Mouse (Mus musculus): ENCODE data around the gene Tmem265. TPM values are rescaled to one million over a fixed set of nuclear protein-coding genes. Genes with fewer than 3 reads are reported as not detected.

Tmem265 gene
- total and polyA plus RNA-seq, 3 experiments, result not detected

DNA sequence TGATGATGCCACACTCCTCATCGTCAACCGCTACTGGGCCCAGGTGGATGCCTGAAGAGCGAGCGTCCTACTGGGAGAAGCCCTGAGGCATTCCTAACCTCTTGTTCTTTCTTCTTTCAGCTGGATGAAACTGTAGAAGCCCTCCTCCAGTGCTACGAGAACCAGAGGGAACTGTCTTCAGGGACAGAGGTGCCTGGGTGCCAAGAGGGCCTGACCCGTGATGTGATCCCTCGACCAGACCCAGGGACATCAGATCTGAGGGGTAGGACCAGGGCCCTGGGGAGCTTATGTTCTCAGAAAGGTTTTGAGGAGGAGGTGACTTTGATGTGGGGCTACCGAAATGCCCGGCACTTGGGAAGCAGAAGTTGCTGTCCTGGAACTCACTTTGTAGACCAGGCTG is 28.4 kb downstream of the Tmem265 start:
- no peak for TF ChIP-seq RCOR1 (IDR thresholded peaks at IDR 0.05; ENCODE audit: low read depth, low read length)
- TF ChIP-seq ZMIZ1 (IDR thresholded peaks at IDR 0.05; ENCODE audit: low read depth, low read length), result no peak
- no peak for TF ChIP-seq E2F4 (IDR thresholded peaks at IDR 0.05; ENCODE audit: borderline replicate concordance, low read depth, low read length)
- TF ChIP-seq ZC3H11A (IDR thresholded peaks at IDR 0.05; ENCODE audit: low read depth, low read length), result no peak
- TF ChIP-seq EP300 (IDR thresholded peaks at IDR 0.05; ENCODE audit: low read depth in 1 of 2, low read length in 2 of 2), result no peak
- no peak for TF ChIP-seq CTCF (IDR thresholded peaks at IDR 0.05 in 2 of 3, conservative IDR thresholded peaks at IDR 0.05 in 1 of 3; ENCODE audit: control insufficient read depth in 1 of 3, insufficient read depth in 1 of 3, low read depth in 2 of 3, low read length in 3 of 3, poor library complexity in 1 of 3, severe bottlenecking in 1 of 3)
- no peak for TF ChIP-seq TAL1 (IDR thresholded peaks at IDR 0.05; ENCODE audit: low read length)
- TF ChIP-seq SIN3A (IDR thresholded peaks at IDR 0.05; ENCODE audit: low read length), result no peak
- TF ChIP-seq TCF12 (IDR thresholded peaks at IDR 0.05; ENCODE audit: low read depth, low read length), result no peak
- TF ChIP-seq GABPA (IDR thresholded peaks at IDR 0.05; ENCODE audit: low read depth, low read length), result no peak
- TF ChIP-seq ELF1 (IDR thresholded peaks at IDR 0.05; ENCODE audit: low read depth, low read length), result no peak
- no peak for TF ChIP-seq ZKSCAN1 (IDR thresholded peaks at IDR 0.05; ENCODE audit: low read depth, low read length)
- no peak for TF ChIP-seq MEF2A (IDR thresholded peaks at IDR 0.05; ENCODE audit: extremely low read depth, insufficient replicate concordance, low read depth, low read length, poor library complexity, severe bottlenecking)
- TF ChIP-seq CHD2 (IDR thresholded peaks at IDR 0.05; ENCODE audit: low read length), result no peak
- TF ChIP-seq NELFE (IDR thresholded peaks at IDR 0.05; ENCODE audit: low read depth, low read length), result no peak
- TF ChIP-seq USF2 (IDR thresholded peaks at IDR 0.05; ENCODE audit: borderline replicate concordance in 1 of 2, insufficient read depth in 1 of 2, low read depth in 1 of 2, low read length in 2 of 2), result no peak
- no peak for TF ChIP-seq POLR2A (IDR thresholded peaks at IDR 0.05; ENCODE audit: control insufficient read depth in 1 of 2, insufficient read depth in 1 of 2, low read depth in 1 of 2, low read length in 2 of 2, poor library complexity in 1 of 2)
- no peak for TF ChIP-seq POLR2AphosphoS5 (IDR thresholded peaks at IDR 0.05; ENCODE audit: borderline replicate concordance, low read depth, low read length)
- no peak for TF ChIP-seq ETS1 (IDR thresholded peaks at IDR 0.05; ENCODE audit: low read depth, low read length)
- TF ChIP-seq NRF1 (IDR thresholded peaks at IDR 0.05; ENCODE audit: insufficient read depth, low read depth, low read length, poor library complexity, severe bottlenecking), result no peak
- H3K4me3 ChIP-seq (ENCODE audit: control insufficient read depth in 1 of 2, insufficient read depth in 1 of 2, low read depth in 2 of 2, low read length in 2 of 2), result no peak overlapping the region; a peak in 1 of 4 replicates
- H3K36me3 ChIP-seq (ENCODE audit: control insufficient read depth in 1 of 2, insufficient read depth in 2 of 2, low read length in 2 of 2), result peaks cover 8 to 30% of the 10 kb centered on the region in 2 experiments; a peak in 3 of 4 replicates
- no peaks in the 10 kb centered on the region for H3K27me3 ChIP-seq (ENCODE audit: control insufficient read depth in 1 of 2, insufficient read depth in 2 of 2, low read length in 2 of 2)
- DNase-seq (ENCODE audit: low read depth, low spot score), result no peak
- H3K4me1 ChIP-seq (ENCODE audit: control insufficient read depth in 1 of 2, insufficient read depth in 2 of 2, low read length in 2 of 2), result peaks cover 6 to 33% of the 10 kb centered on the region in 2 experiments; a peak in 3 of 4 replicates
- no peaks in the 10 kb centered on the region for H3K9me3 ChIP-seq (replicated peaks; ENCODE audit: insufficient read depth, low read length)
- no peak overlapping the region for H3K9ac ChIP-seq (ENCODE audit: control insufficient read depth, low read depth, low read length, poor library complexity, severe bottlenecking)
- no peak overlapping the region for H3K27ac ChIP-seq (ENCODE audit: control insufficient read depth, low read depth, low read length)
- H3K79me2 ChIP-seq (ENCODE audit: control insufficient read depth, insufficient read depth, low read length, poor library complexity), result peaks cover 12% of the 10 kb centered on the region

- TF ChIP-seq KAT2A (conservative IDR thresholded peaks at IDR 0.05; ENCODE audit: low read depth, low read length) (no peak), E2F4 (IDR thresholded peaks at IDR 0.05; ENCODE audit: borderline replicate concordance, low read depth, low read length) (no peak)
- H3K4me1 ChIP-seq (ENCODE audit: control insufficient read depth in 1 of 2, insufficient read depth in 2 of 2, low read length in 2 of 2), result peaks cover 4 to 21% of the 10 kb centered on the region in 2 experiments; a peak in 3 of 4 replicates
- peaks cover 15 to 18% of the 10 kb centered on the region in 2 experiments for H3K36me3 ChIP-seq (ENCODE audit: control insufficient read depth in 1 of 2, insufficient read depth in 2 of 2, low read length in 2 of 2)
- peaks cover 12% of the 10 kb centered on the region for H3K79me2 ChIP-seq (ENCODE audit: control insufficient read depth, insufficient read depth, low read length, poor library complexity)
- no peak overlapping the region for H3K9ac ChIP-seq (ENCODE audit: control insufficient read depth, low read depth, low read length, poor library complexity, severe bottlenecking)
- no peaks in the 10 kb centered on the region for H3K27me3 ChIP-seq (ENCODE audit: control insufficient read depth in 1 of 2, insufficient read depth in 2 of 2, low read length in 2 of 2)
- H3K9me3 ChIP-seq (replicated peaks; ENCODE audit: insufficient read depth, low read length), result no peaks in the 10 kb centered on the region
- no peak for DNase-seq (ENCODE audit: low read depth, low spot score)
- no peak overlapping the region for H3K27ac ChIP-seq (ENCODE audit: control insufficient read depth, low read depth, low read length)
- H3K4me3 ChIP-seq (ENCODE audit: control insufficient read depth in 1 of 2, insufficient read depth in 1 of 2, low read depth in 2 of 2, low read length in 2 of 2), result no peak overlapping the region
Measured at GRCm38 (mm10) chr7:127591108-127591507, 29.9 kb downstream of the Tmem265 start.

Data from MEL (cell line).